Mouse (Mus musculus) stomach, embryonic 14.5 days (tissue): ENCODE data around the gene Helz. TPM values are rescaled to one million over a fixed set of nuclear protein-coding genes. Genes with fewer than 3 reads are reported as not detected.

ENCODE experiments used
- ATAC-seq: fragments of 200-750 bp; cut with Nextera tagmentation; 2 replicates; pipeline ENCODE4 v1.8.0; 2017; ENCODE audit warnings: low read depth, moderate TSS enrichment; ENCODE audit not compliant: insufficient number of reproducible peaks, insufficient read depth, low FRiP score
- H3K27ac ChIP-seq: fragments of 300-500 bp; sonication (generic); 2 replicates; pipeline ENCODE4 v1.5.1; 2014; ENCODE audit warnings: mild to moderate bottlenecking, low read length, moderate library complexity, mixed read lengths
- H3K27me3 ChIP-seq: fragments of 300-500 bp; sonication (generic); 2 replicates; pipeline ENCODE4 v1.6.1; 2014; ENCODE audit warnings: low read length, control low read depth, mixed read lengths; ENCODE audit not compliant: control insufficient read depth, insufficient read depth
- H3K36me3 ChIP-seq: fragments of 300-500 bp; sonication (generic); 2 replicates; pipeline ENCODE4 v1.6.1; 2014; ENCODE audit warnings: mild to moderate bottlenecking, control low read depth, low read length, moderate library complexity, mixed read lengths; ENCODE audit not compliant: control insufficient read depth, insufficient read depth
- H3K4me1 ChIP-seq: fragments of 300-500 bp; sonication (generic); 2 replicates; pipeline ENCODE4 v1.6.1; 2014; ENCODE audit warnings: low read length, control low read depth, mixed read lengths; ENCODE audit not compliant: control insufficient read depth, insufficient read depth
- H3K4me2 ChIP-seq: fragments of 300-500 bp; sonication (generic); replicated peaks from 2 replicates; pipeline ENCODE4 v1.6.1; 2014; ENCODE audit warnings: low read depth, low read length, control low read depth
- H3K4me3 ChIP-seq: fragments of 300-500 bp; sonication (generic); 2 replicates; pipeline ENCODE4 v1.5.1; 2014; ENCODE audit warnings: low read depth, low read length, control low read depth
- H3K9ac ChIP-seq: fragments of 300-500 bp; sonication (generic); replicated peaks from 2 replicates; pipeline ENCODE4 v1.6.1; 2014; ENCODE audit warnings: low read depth, mild to moderate bottlenecking, control low read depth, low read length, moderate library complexity, mixed read lengths
- H3K9me3 ChIP-seq: fragments of 300-500 bp; sonication (generic); 2 replicates; pipeline ENCODE4 v1.6.1; 2016; ENCODE audit warnings: low read depth, low read length, control low read depth; ENCODE audit not compliant: control insufficient read depth
- WGBS: fragments of 180-500 bp; shearing (Covaris S2); extraction: QIAGEN DNeasy Blood & Tissue Kit; methylation state at CpG from one replicate; pipeline ENCODE4 v1.1.7; 2014; 5-methylcytosine and 5-hydroxymethylcytosine counted together
- polyA plus RNA-seq: library from polyadenylated mRNA; unstranded; fragments of >200 nt; fragmentation: Nextera tagmentation; extraction: Ambion mirVana; gene quantifications from 2 replicates; pipeline ENCODE4 v1.2.1, GENCODE M21; 2014

The Helz gene
- polyA plus RNA-seq, 1 experiment from 2014 or later = 25.1 TPM

- no peaks in the 10 kb centered on the region for H3K4me1 ChIP-seq
- H3K4me3 ChIP-seq = no peak overlapping the region
- peaks cover 19% of the 10 kb centered on the region for H3K36me3 ChIP-seq
- ATAC-seq = no peak
- H3K9me3 ChIP-seq = no peaks in the 10 kb centered on the region
- no peaks in the 10 kb centered on the region for H3K27me3 ChIP-seq
- no peak overlapping the region for H3K9ac ChIP-seq
- no peak overlapping the region for H3K4me2 ChIP-seq
- no peak overlapping the region for H3K27ac ChIP-seq
- 90% methylated on average over 4 of the region's 4 CpGs for WGBS
These were observed 112.7 kb downstream of the Helz start for GRCm38 (mm10) chr11:107660452-107660851.

- H3K27ac ChIP-seq = no peak overlapping the region
- no peaks in the 10 kb centered on the region for H3K9me3 ChIP-seq
- H3K9ac ChIP-seq = no peak overlapping the region
- H3K36me3 ChIP-seq = peaks cover 28% of the 10 kb centered on the region
- H3K4me3 ChIP-seq = no peak overlapping the region
- no peaks in the 10 kb centered on the region for H3K27me3 ChIP-seq
- no peak for ATAC-seq
- 84% methylated on average over 5 of the region's 5 CpGs for WGBS
- no peaks in the 10 kb centered on the region for H3K4me1 ChIP-seq
- no peak overlapping the region for H3K4me2 ChIP-seq
These were observed 114.9 kb downstream of the Helz start for GRCm38 (mm10) chr11:107662666-107663065.

- Histone ChIP-seq H3K36me3 (peaks cover 51% of the 10 kb centered on the region), H3K9me3 (no peaks in the 10 kb centered on the region), H3K27ac (no peak overlapping the region), H3K27me3 (no peaks in the 10 kb centered on the region), H3K4me3 (no peak overlapping the region), H3K9ac (no peak overlapping the region), H3K4me2 (no peak overlapping the region), H3K4me1 (no peaks in the 10 kb centered on the region)
- no peak for ATAC-seq
- WGBS = 73% methylated on average over 2 of the region's 2 CpGs
These were observed 119.8 kb downstream of the Helz start for GRCm38 (mm10) chr11:107667542-107667941.

GRCm38 (mm10) chr11:107668223-107668622, 120.5 kb downstream of the Helz start:
- Histone ChIP-seq H3K4me3 (no peak overlapping the region), H3K27me3 (no peaks in the 10 kb centered on the region), H3K4me2 (no peak overlapping the region), H3K9me3 (no peaks in the 10 kb centered on the region), H3K36me3 (peaks cover 55% of the 10 kb centered on the region), H3K9ac (no peak overlapping the region), H3K4me1 (no peaks in the 10 kb centered on the region), H3K27ac (no peak overlapping the region)
- 88% methylated on average over 6 of the region's 6 CpGs for WGBS
- no peak for ATAC-seq

GRCm38 (mm10) chr11:107668977-107669376, 121.2 kb downstream of the Helz start:
- H3K9me3 ChIP-seq = no peaks in the 10 kb centered on the region
- H3K36me3 ChIP-seq = peaks cover 55% of the 10 kb centered on the region
- H3K4me3 ChIP-seq = no peak overlapping the region
- no peaks in the 10 kb centered on the region for H3K27me3 ChIP-seq
- 66% methylated on average over 4 of the region's 4 CpGs for whole genome bisulfite sequencing
- H3K4me2 ChIP-seq = no peak overlapping the region
- no peak overlapping the region for H3K9ac ChIP-seq
- no peak for ATAC-seq
- no peaks in the 10 kb centered on the region for H3K4me1 ChIP-seq
- no peak overlapping the region for H3K27ac ChIP-seq

GRCm38 (mm10) chr11:107674006-107674405, 126.3 kb downstream of the Helz start:
- H3K9ac ChIP-seq = no peak overlapping the region
- ATAC-seq = no peak
- WGBS = 64% methylated on average over 5 of the region's 5 CpGs
- no peak overlapping the region for H3K27ac ChIP-seq
- peaks cover 29% of the 10 kb centered on the region for H3K36me3 ChIP-seq
- H3K4me2 ChIP-seq = no peak overlapping the region
- no peak overlapping the region for H3K4me3 ChIP-seq
- H3K27me3 ChIP-seq = no peaks in the 10 kb centered on the region
- no peaks in the 10 kb centered on the region for H3K9me3 ChIP-seq
- no peaks in the 10 kb centered on the region for H3K4me1 ChIP-seq

- no peak for ATAC-seq
These were observed 126.9 kb downstream of the Helz start for GRCm38 (mm10) chr11:107674601-107675000.

GRCm38 (mm10) chr11:107675246-107675645, 127.5 kb downstream of the Helz start:
- H3K27ac ChIP-seq = no peak overlapping the region
- no peak overlapping the region for H3K9ac ChIP-seq
- H3K36me3 ChIP-seq = peaks cover 20% of the 10 kb centered on the region
- H3K4me3 ChIP-seq = no peak overlapping the region
- H3K27me3 ChIP-seq = no peaks in the 10 kb centered on the region
- no peaks in the 10 kb centered on the region for H3K9me3 ChIP-seq
- no peak overlapping the region for H3K4me2 ChIP-seq
- no peak for ATAC-seq
- 85% methylated on average over 10 of the region's 10 CpGs for WGBS
- no peaks in the 10 kb centered on the region for H3K4me1 ChIP-seq

More at GRCm38 (mm10) chr11:107674601-107675000, 126.9 kb downstream of the Helz start:
- no peaks in the 10 kb centered on the region for H3K27me3 ChIP-seq
- H3K4me3 ChIP-seq = no peak overlapping the region
- no peaks in the 10 kb centered on the region for H3K4me1 ChIP-seq
- H3K9ac ChIP-seq = no peak overlapping the region
- H3K4me2 ChIP-seq = no peak overlapping the region
- 89% methylated on average over 8 of the region's 8 CpGs for WGBS
- H3K36me3 ChIP-seq = peaks cover 24% of the 10 kb centered on the region
- no peaks in the 10 kb centered on the region for H3K9me3 ChIP-seq
- no peak overlapping the region for H3K27ac ChIP-seq

- H3K9me3 ChIP-seq = no peaks in the 10 kb centered on the region
- H3K4me2 ChIP-seq = no peak overlapping the region
- H3K4me1 ChIP-seq = no peaks in the 10 kb centered on the region
- H3K36me3 ChIP-seq = peaks cover 12% of the 10 kb centered on the region
- H3K27ac ChIP-seq = no peak overlapping the region
- no peak overlapping the region for H3K4me3 ChIP-seq
- ATAC-seq = no peak
- no peaks in the 10 kb centered on the region for H3K27me3 ChIP-seq
- 66% methylated on average over 17 of the region's 17 CpGs for WGBS
- H3K9ac ChIP-seq = no peak overlapping the region
These were observed 128.6 kb downstream of the Helz start for GRCm38 (mm10) chr11:107676207-107676940.
